Mouse (Mus musculus) kidney, postnatal 0 days (tissue): ENCODE measurements at regions not wholly inside any gene's neighbourhood (a gene's known extent, or its start where the extent isn't known, plus 50 kb on each side); places are given as distances from the start of the nearest gene placed in this dataset. TPM values are rescaled to one million over a fixed set of nuclear protein-coding genes. Genes with fewer than 3 reads are reported as not detected.

Source experiments
- ATAC-seq: fragments of 200-750 bp; cut with Nextera tagmentation; replicated peaks from 2 replicates; pipeline ENCODE4 v1.8.0; 2017; ENCODE audit warnings: low read depth, moderate number of reproducible peaks, moderate TSS enrichment, moderate library complexity; ENCODE audit not compliant: low FRiP score
- DNase-seq: peaks from one replicate; pipeline ENCODE4 v3.0.0-alpha.2; 2016; ENCODE audit warnings: low spot score
- H3K27ac ChIP-seq: fragments of 300-500 bp; sonication (generic); 2 replicates; pipeline ENCODE4 v1.5.1; 2014; ENCODE audit warnings: mild to moderate bottlenecking
- H3K27me3 ChIP-seq: fragments of 300-500 bp; sonication (generic); 2 replicates; pipeline ENCODE4 v1.6.1; 2014; ENCODE audit warnings: low read length, mixed read lengths; ENCODE audit not compliant: insufficient read depth
- H3K36me3 ChIP-seq: fragments of 300-500 bp; sonication (generic); 2 replicates; pipeline ENCODE4 v1.6.1; 2014; ENCODE audit warnings: low read length, mixed read lengths; ENCODE audit not compliant: insufficient read depth
- H3K4me1 ChIP-seq: fragments of 300-500 bp; sonication (generic); replicated peaks from 2 replicates; pipeline ENCODE4 v1.6.1; 2014; ENCODE audit warnings: antibody characterized with exemption, low read length, mixed read lengths; ENCODE audit not compliant: insufficient read depth
- H3K4me2 ChIP-seq: fragments of 300-500 bp; sonication (generic); 2 replicates; pipeline ENCODE4 v1.6.1; 2014; ENCODE audit warnings: mild to moderate bottlenecking, low read length, moderate library complexity, mixed read lengths
- H3K4me3 ChIP-seq: fragments of 300-500 bp; sonication (generic); replicated peaks from 2 replicates; pipeline ENCODE4 v1.5.1; 2014; ENCODE audit warnings: low read depth, low read length
- H3K9ac ChIP-seq: fragments of 300-500 bp; sonication (generic); 2 replicates; pipeline ENCODE4 v1.6.1; 2014; ENCODE audit warnings: low read depth, low read length
- H3K9me3 ChIP-seq: fragments of 300-500 bp; sonication (generic); replicated peaks from 2 replicates; pipeline ENCODE4 v1.6.1; 2016; ENCODE audit warnings: low read length, inconsistent platforms, mixed read lengths
- CTCF ChIP-seq: IDR thresholded peaks from 2 replicates; pipeline ENCODE4 v1.5.1; 2016; ENCODE audit warnings: antibody characterized with exemption, low read depth, mild to moderate bottlenecking, moderate library complexity
- WGBS: fragments of 180-500 bp; shearing (Covaris S2); extraction: QIAGEN DNeasy Blood & Tissue Kit; methylation state at CpG from one replicate; pipeline ENCODE4 v1.1.7; 2014; 5-methylcytosine and 5-hydroxymethylcytosine counted together
- microRNA-seq: library from miRNA; unstranded; fragments of <30 nt; microRNA quantifications from one replicate; pipeline ENCODE4, GENCODE M21; 2016

DNA sequence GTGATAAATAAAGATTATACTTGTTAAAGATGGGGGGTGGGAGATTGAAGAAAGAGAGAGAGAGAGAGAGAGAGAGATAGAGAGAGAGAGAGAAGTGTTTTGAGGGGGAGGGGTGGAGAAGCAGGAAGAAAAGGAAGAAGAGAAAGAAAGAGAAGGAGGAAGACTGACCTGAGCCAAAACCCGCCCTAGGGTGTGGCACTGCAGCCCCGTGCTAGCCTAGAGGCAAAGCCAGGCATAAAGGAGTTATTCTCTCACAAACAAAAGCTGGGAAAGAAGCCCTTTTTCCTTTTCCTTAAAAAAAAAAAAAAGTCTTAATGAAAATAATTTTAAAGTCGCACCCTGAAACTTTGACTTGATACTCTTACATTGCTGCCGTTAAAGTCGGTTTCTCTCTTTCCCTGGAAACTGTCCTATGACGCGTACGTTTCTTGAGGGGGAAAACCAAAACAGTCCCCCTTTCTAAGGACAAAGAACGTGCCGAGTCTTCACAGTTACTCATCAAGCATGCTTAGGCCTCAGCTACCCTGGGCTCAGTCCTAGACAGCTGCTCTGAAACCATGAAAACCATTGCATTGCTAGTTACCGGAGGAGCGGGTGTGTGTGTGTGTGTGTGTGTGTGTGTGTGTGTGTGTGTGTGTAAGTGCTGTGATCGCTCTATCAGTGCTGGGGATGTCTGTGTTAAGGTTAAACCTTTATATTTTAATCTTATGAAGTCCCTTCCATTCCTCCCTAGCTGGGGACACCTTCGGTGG, 53.6 kb upstream of the Klf3 start:
- Histone ChIP-seq H3K9me3 (no peaks in the 10 kb centered on the region), H3K4me3 (no peak overlapping the region), H3K9ac (no peak overlapping the region), H3K27ac (no peak overlapping the region), H3K4me2 (no peak overlapping the region), H3K4me1 (no peaks in the 10 kb centered on the region), H3K27me3 (no peaks in the 10 kb centered on the region), H3K36me3 (no peaks in the 10 kb centered on the region)
- WGBS: 82% methylated on average over 14 of the region's 14 CpGs
- DNase-seq (no peak), ATAC-seq (no peak)
- TF ChIP-seq CTCF: no peak

GRCm38 (mm10) chr5:64750406-64750805, 52.8 kb upstream of the Klf3 start:
- Histone ChIP-seq H3K27ac (no peak overlapping the region), H3K4me3 (no peak overlapping the region), H3K27me3 (no peaks in the 10 kb centered on the region), H3K4me1 (no peaks in the 10 kb centered on the region), H3K4me2 (no peak overlapping the region), H3K36me3 (no peaks in the 10 kb centered on the region), H3K9ac (no peak overlapping the region), H3K9me3 (no peaks in the 10 kb centered on the region)
- no peak for ATAC-seq
- no peak for TF ChIP-seq CTCF
- no peak for DNase-seq
- 98% methylated on average over 3 of the region's 3 CpGs for WGBS

- TF ChIP-seq CTCF: no peak
- H3K9ac ChIP-seq: no peak overlapping the region
- no peak overlapping the region for H3K4me2 ChIP-seq
- DNase-seq (peak; percentile 12), ATAC-seq (no peak)
- no peaks in the 10 kb centered on the region for H3K36me3 ChIP-seq
- no peak overlapping the region for H3K4me3 ChIP-seq
- H3K27ac ChIP-seq: no peak overlapping the region
- no peaks in the 10 kb centered on the region for H3K27me3 ChIP-seq
- 42% methylated on average over 7 of the region's 7 CpGs for WGBS
- H3K4me1 ChIP-seq: no peaks in the 10 kb centered on the region
- no peaks in the 10 kb centered on the region for H3K9me3 ChIP-seq
These were observed 52.1 kb upstream of the Klf3 start for GRCm38 (mm10) chr5:64750976-64751656.

- H3K4me1 ChIP-seq: no peaks in the 10 kb centered on the region
- ATAC-seq: no peak
These were observed 49.9 kb upstream of the Klf3 start for GRCm38 (mm10) chr5:64753142-64753750.

More at GRCm38 (mm10) chr5:64753142-64753750, 49.9 kb upstream of the Klf3 start:
- H3K27me3 ChIP-seq: no peaks in the 10 kb centered on the region
- H3K9me3 ChIP-seq: no peaks in the 10 kb centered on the region
- DNase-seq: no peak
- no peak overlapping the region for H3K9ac ChIP-seq
- H3K27ac ChIP-seq: no peak overlapping the region
- no peak for TF ChIP-seq CTCF
- no peaks in the 10 kb centered on the region for H3K36me3 ChIP-seq
- H3K4me3 ChIP-seq: no peak overlapping the region
- no peak overlapping the region for H3K4me2 ChIP-seq
- WGBS: 79% methylated on average over 7 of the region's 7 CpGs

Small RNAs in the stretch of these regions (microRNA-seq; reads per million reads assigned to microRNA genes)
- not detected for gene Gm25306
